ENCODE assay signal across 12 mouse cellular contexts in genomic region chr19:55579310-55579709, GRCm38 (mm10).
"Had no signal": no experiment of that assay in that cellular context is flagged by ENCODE, and none has a peak within 500 bp of the region (broad histone marks: within the 10 kb centered on the region; RNA-seq: fewer than 3 reads in every experiment).

No protein-coding gene starts in this region.

- H3K4me3 ChIP-seq: hindbrain, embryonic 15.5 days; layer of hippocampus, adult 2 months; limb, embryonic 13.5 days; midbrain, embryonic 12.5 days; myocyte; neural tube, embryonic 15.5 days had no signal

- H3K4me2 ChIP-seq: hindbrain, embryonic 15.5 days; limb, embryonic 13.5 days; midbrain, embryonic 12.5 days; neural tube, embryonic 15.5 days had no signal

- DNase-seq: left cerebral cortex, postnatal 4 days; lung, adult 18-20 months; thymus, adult 2 months; thymus, postnatal 25 days had no signal

- H3K9me3 ChIP-seq: hindbrain, embryonic 15.5 days; limb, embryonic 13.5 days; midbrain, embryonic 12.5 days; neural tube, embryonic 15.5 days had no signal

- H3K27ac ChIP-seq: kidney, postnatal 0 days; layer of hippocampus, adult 2 months; limb, embryonic 13.5 days; liver, embryonic 14.5 days had no signal

- H3K36me3 ChIP-seq: hindbrain, embryonic 15.5 days; limb, embryonic 13.5 days; midbrain, embryonic 12.5 days; neural tube, embryonic 15.5 days had no signal

- H3K9ac ChIP-seq: hindbrain, embryonic 15.5 days; limb, embryonic 13.5 days; liver, embryonic 14.5 days; midbrain, embryonic 12.5 days; neural tube, embryonic 15.5 days had no signal
